Mouse (Mus musculus) megakaryocyte-erythroid progenitor cell, adult 5-6 weeks (primary cell): ENCODE results near the gene 1700020N01Rik. TPM values are rescaled to one million over a fixed set of nuclear protein-coding genes. Genes with fewer than 3 reads are reported as not detected.

Source experiments
- ATAC-seq: replicated peaks from 2 replicates; pipeline ENCODE4 v1.8.0; 2016; ENCODE audit warnings: mild to moderate bottlenecking, inconsistent platforms; ENCODE audit not compliant: severe bottlenecking, poor library complexity, low FRiP score, low TSS enrichment
- total RNA-seq, 2 experiments: library from RNA; stranded (forward) in 1 of 2; stranded (reverse) in 1 of 2; fragments of 200-1000, 215-1000 nt in 1 of 2; fragments of >200 nt in 1 of 2; fragmentation: Nextera tagmentation in 1 of 2; gene quantifications; 2 replicates each; pipeline ENCODE4 v1.2.3; 2014 to 2017

Gene 1700020N01Rik
- total RNA-seq, 2 experiments from 2014 or later = not detected

DNA sequence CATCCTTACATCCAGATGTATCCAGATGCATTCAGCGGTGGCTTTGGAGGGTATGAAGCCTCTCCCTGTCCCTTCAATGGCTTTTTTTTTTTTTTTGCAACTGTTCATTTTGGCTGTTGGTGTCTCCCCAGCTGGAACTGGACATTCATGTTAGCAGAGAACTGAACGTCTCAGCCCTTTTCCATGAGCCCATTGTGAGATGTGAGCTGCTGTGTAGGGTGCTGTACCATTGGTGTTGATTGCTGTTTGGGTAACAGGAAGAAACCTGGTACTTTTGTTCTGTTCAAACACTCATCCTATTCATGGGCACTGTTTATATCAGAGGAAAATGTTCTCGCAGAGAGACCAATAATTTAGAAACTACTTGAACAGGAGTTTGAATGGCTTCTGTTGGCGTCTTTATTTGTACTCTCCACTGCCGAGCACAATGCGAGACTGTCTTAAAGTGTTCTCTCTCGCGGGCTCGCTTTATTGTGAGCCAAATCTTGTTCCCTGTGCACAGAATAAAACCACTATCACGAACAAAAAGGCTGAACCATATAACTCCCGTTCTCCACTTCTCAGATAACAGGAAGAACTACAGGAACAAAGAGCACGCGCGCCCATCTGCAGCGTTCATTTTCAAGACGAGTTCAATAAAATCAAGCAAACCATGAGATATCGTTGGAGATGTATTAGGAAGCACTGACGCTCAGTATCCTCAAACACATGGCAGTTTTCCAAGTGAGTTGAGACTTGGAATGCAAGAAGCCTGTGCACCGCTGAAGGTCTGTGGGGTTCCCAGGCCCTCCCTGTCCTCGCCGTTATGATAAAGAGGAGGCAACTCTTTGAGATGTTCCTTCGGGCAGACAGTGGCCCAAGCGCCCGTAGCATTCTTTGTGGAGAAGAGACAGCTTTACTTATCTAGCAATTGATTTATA, 59.7 kb downstream of the 1700020N01Rik start:
- ATAC-seq = no peak

DNA sequence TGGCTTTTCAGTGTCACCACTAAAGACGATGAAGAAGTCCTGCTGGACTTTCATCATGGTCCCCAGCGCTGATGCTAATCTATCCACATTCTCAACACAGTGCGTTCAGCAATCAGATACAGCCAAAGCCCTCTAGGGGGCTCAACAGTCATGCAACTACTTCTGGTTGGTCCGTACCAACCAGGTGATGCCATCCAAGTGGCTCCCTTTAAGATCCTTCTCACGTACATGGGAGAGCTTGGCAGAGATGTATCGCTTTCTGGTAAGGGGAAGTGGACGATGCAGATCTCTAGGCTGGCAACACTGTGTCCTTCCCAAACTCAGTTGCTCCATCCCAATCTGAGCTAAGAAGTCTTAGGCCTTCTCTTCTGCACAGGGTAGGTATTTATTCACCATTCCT, 60.5 kb downstream of the 1700020N01Rik start:
- no peak for ATAC-seq

DNA sequence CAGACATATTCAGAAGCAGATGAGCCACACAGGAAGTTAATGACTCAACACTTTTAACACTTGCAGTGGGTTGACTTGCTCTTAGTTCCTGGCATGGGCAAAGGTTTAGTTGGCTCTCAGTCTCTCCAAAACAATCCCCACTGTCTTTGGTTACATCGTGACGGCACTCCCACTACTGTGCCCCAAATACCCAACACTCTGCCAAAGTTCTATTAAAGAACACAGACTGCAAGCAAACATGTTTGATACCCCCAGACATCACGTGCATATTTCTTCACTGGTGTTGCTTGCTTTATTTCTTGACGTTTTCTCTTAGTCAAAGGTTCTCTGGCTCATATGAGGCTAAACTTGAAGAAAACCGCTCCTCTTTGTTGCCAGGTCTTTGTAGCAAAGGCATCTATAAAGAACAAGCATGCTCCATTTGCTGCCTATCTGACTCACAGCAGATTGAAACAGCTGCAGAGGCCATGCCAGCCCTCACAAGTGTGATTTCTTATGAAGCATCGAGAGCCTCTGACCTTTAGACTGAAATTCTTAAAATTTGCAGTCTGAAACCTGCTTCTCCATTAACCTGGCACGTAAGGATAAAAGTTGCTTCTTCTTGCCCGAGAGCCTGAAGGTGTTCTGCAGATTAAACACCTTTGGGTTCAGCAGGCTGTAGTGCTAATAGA, 66.8 kb downstream of the 1700020N01Rik start:
- ATAC-seq = no peak

DNA sequence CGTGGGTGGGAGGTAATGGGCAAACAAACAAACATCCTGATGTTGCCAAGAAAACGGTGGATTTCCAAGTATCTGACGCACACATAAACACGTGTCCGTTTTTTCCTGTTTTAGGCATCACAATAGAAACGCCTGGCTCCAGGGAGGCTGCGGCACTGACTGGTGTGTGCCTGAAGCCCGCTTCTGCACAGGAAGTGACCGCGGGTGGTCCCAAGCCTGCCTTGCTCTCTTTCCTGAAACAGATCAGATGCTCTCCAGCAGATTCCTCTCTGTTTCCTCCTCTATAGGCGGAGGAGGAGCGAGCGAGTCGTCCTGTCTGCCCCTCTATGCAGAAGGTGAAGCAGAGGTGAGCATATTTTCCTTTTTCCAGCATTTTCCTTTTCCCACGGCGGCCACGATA, 76.0 kb downstream of the 1700020N01Rik start:
- ATAC-seq = no peak

DNA sequence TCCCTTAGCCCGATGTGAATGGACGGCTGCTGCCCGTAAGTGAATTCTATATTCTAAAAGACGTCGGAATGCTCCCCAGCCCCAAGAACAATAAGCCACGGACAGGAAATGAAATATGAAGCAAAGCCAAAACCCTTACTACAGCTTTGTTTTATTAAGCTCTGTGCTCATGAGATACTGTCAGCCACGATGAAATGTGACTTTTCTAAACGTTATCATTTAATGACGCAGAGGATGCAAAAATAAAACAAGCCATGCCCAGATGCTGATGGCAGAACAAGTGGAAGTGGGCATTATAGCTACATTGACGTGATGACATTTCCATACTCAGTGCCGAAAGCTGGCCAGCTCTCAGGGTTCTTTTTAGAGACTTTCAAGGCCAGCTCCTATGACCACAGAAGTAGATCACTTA, 76.8 kb downstream of the 1700020N01Rik start:
- ATAC-seq = no peak

DNA sequence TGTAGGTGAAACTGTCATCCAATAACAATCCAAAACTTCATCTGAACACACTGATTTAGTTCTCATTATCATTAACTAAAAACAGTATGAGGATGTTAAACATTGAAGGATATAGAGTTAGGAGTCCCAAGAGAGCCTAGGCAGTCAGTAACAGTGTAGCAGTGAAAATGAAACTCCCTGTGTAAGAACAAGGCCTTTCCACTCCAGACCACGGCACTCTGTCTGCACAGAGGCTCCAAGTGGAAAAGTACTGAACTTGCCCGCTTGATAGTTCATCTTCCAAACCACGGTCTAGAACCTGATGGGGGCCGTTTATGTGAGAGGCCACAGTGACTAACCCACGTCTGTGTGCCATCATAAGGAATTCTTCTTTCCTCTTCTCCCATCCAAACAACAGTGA, 77.2 kb downstream of the 1700020N01Rik start:
- no peak for ATAC-seq

Other genes starting within 250 kb of the 1700020N01Rik start
- gene Aldh8a1, start 215.9 kb upstream of the 1700020N01Rik start, total RNA-seq (2014; fragmentation: Nextera tagmentation) = not detected in 2 replicates
- gene Aldh8a1, start 215.9 kb upstream of the 1700020N01Rik start, total RNA-seq (2017) = not detected in 2 replicates